Mouse (Mus musculus): Measurements from ENCODE around the gene Slc26a3. TPM values are rescaled to one million over a fixed set of nuclear protein-coding genes. Genes with fewer than 3 reads are reported as not detected.
A peak's percentile ranks its signal among the peaks of the same experiment; 100 is the strongest.

Slc26a3 gene
- total RNA-seq (2021) (1 to 10 TPM; 1.2 to 1.6 TPM), polyA plus RNA-seq (2012; rRNA removed) (1.3 and 2.8 TPM in 2 replicates)
- long read RNA-seq: 0 reads

- DNase-seq: no peak
- 86% methylated on average over 3 of the region's 3 CpGs for WGBS
- Histone ChIP-seq H3K27ac (no peak within 1 kb of the TSS), H3K9ac (ENCODE audit: low read depth, low read length) (no peak within 1 kb of the TSS), H3K27me3 (ENCODE audit: control insufficient read depth, insufficient read depth, low read length) (no peaks in the 10 kb centered on the region), H3K79me2 (replicated peaks; ENCODE audit: control insufficient read depth, insufficient read depth, low read length) (no peaks in the 10 kb centered on the region), H3K4me3 (no peak within 1 kb of the TSS), H3K36me3 (ENCODE audit: control insufficient read depth, insufficient read depth, low read length) (no peaks in the 10 kb centered on the region), H3K4me1 (ENCODE audit: control insufficient read depth, insufficient read depth, low read length) (no peaks in the 10 kb centered on the region)
- TF ChIP-seq POLR2A (IDR thresholded peaks at IDR 0.05; ENCODE audit: insufficient read depth, low read depth, low read length) (no peak), EP300 (IDR thresholded peaks at IDR 0.05; ENCODE audit: insufficient read depth, low read depth, low read length) (no peak), CTCF (IDR thresholded peaks at IDR 0.05) (no peak)
- intact Hi-C loops (cut with DNase I): no loop called here
Observed at GRCm38 (mm10) chr12:31390571-31390970, at the start of gene Slc26a3. Slc26a3 (plus strand) TSS chr12:31390871.

DNA sequence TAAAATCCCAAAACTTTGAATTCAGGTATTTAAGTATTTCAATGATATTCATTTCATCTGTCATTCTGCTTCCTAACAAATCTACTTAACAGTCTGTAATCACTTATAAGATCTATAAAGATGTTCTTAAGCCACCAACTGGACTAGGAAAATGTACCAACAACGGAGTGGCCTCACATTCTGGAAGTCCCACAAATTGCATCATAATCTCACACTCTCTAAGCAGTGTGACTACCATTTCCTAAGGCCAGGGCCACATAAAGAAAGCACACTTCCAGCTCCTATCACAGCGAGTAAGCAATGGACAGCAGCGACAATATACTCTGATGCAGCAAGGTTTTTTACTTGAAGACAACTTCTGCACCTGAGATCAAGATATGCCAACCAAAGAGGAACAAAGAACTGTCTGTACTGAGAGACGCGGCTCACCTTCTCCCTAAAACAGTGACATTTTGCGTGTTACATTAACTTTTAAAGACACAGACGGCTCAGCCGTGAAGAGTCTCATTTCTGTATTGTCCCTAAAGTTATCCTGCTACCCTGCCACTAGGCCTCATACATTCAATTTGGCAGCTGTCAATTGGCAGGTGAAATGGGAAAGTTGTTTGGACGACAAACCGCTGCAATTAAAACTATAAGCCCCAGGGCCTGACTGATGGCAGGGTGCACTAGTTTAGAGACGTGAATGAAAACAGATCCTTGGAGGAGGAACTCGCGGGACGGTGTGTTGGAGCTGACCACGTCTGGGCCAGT lies 40.3 kb upstream of the Slc26a3 start:
- H3K79me2 ChIP-seq (replicated peaks; ENCODE audit: control insufficient read depth, insufficient read depth, low read length): peaks cover 4% of the 10 kb centered on the region
- WGBS: 12% methylated on average over 15 of the region's 15 CpGs
- intact Hi-C loops (cut with DNase I): loop anchor here (10.0 kb wide), 1 partner anchor 436 kb away; the partner anchor contains the start of genes Acp1 and Sh3yl1
- no peak for DNase-seq
- no peaks in the 10 kb centered on the region for H3K27me3 ChIP-seq (ENCODE audit: control insufficient read depth, insufficient read depth, low read length)
- peaks cover 2% of the 10 kb centered on the region for H3K4me1 ChIP-seq (ENCODE audit: control insufficient read depth, insufficient read depth, low read length)
- H3K27ac ChIP-seq: peak overlapping the region; percentile 90
- TF ChIP-seq EP300 (IDR thresholded peaks at IDR 0.05; ENCODE audit: insufficient read depth, low read depth, low read length) (no peak), CTCF (IDR thresholded peaks at IDR 0.05) (no peak), POLR2A (IDR thresholded peaks at IDR 0.05; ENCODE audit: insufficient read depth, low read depth, low read length) (no peak)
- H3K9ac ChIP-seq (ENCODE audit: low read depth, low read length): peak overlapping the region; percentile 94
- peaks cover 19% of the 10 kb centered on the region for H3K36me3 ChIP-seq (ENCODE audit: control insufficient read depth, insufficient read depth, low read length)
- peak overlapping the region; percentile 100 for H3K4me3 ChIP-seq

GRCm38 (mm10) chr12:31350944-31351928 lies 39.4 kb upstream of the Slc26a3 start, which contains the start of gene Dld:
Dld (minus strand) TSS chr12:31351453.
- intact Hi-C loops (cut with DNase I): loop anchor here (10.0 kb wide), 1 partner anchor 436 kb away; the partner anchor contains the start of genes Acp1 and Sh3yl1
- 5% methylated on average over 66 of the region's 66 CpGs for WGBS
- peak; percentile 97 for DNase-seq

DNA sequence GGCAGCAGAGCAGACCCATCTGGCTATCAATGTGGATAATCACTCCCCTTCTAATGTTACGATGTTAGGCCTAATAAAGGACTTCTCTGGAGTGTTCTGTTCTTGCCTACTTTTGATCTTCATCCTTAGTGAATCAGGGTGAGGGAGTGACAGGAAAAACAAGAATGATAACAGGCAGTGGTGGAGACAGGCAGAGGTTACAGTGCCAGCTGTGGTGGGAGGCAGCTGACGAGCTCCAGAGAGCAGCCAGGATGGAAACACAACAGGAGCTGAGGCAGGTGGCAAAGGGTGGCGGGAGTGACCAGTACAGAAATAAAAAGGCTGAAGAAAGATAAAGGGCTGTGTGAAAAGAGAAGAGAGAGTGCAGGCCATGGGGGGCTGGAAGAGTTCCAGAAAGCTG lies 24.2 kb upstream of the Slc26a3 start:
- no peak overlapping the region for H3K27ac ChIP-seq
- H3K4me3 ChIP-seq: no peak overlapping the region
- TF ChIP-seq EP300 (IDR thresholded peaks at IDR 0.05; ENCODE audit: insufficient read depth, low read depth, low read length) (no peak), CTCF (IDR thresholded peaks at IDR 0.05) (no peak), POLR2A (IDR thresholded peaks at IDR 0.05; ENCODE audit: insufficient read depth, low read depth, low read length) (no peak)
- DNase-seq: no peak
- intact Hi-C loops (cut with DNase I): no loop called here
- no peak overlapping the region for H3K9ac ChIP-seq (ENCODE audit: low read depth, low read length)
- H3K27me3 ChIP-seq (ENCODE audit: control insufficient read depth, insufficient read depth, low read length): no peaks in the 10 kb centered on the region
- no peaks in the 10 kb centered on the region for H3K36me3 ChIP-seq (ENCODE audit: control insufficient read depth, insufficient read depth, low read length)
- 49% methylated on average over 3 of the region's 3 CpGs for WGBS
- H3K79me2 ChIP-seq (replicated peaks; ENCODE audit: control insufficient read depth, insufficient read depth, low read length): no peaks in the 10 kb centered on the region
- no peaks in the 10 kb centered on the region for H3K4me1 ChIP-seq (ENCODE audit: control insufficient read depth, insufficient read depth, low read length)

More at GRCm38 (mm10) chr12:31350944-31351928, 39.4 kb upstream of the Slc26a3 start, which contains the start of gene Dld:
- TF ChIP-seq EP300 (IDR thresholded peaks at IDR 0.05; ENCODE audit: insufficient read depth, low read depth, low read length): no peak
- TF ChIP-seq CTCF (IDR thresholded peaks at IDR 0.05): 0 out of 2 replicates have a peak, but pooled peaks have one; percentile 8
- peak; percentile 96 for TF ChIP-seq POLR2A (IDR thresholded peaks at IDR 0.05; ENCODE audit: insufficient read depth, low read depth, low read length)
- peaks cover 16% of the 10 kb centered on the region for H3K36me3 ChIP-seq (ENCODE audit: control insufficient read depth, insufficient read depth, low read length)
- H3K27me3 ChIP-seq (ENCODE audit: control insufficient read depth, insufficient read depth, low read length): no peaks in the 10 kb centered on the region
- peaks cover 4% of the 10 kb centered on the region for H3K79me2 ChIP-seq (replicated peaks; ENCODE audit: control insufficient read depth, insufficient read depth, low read length)
- H3K4me3 ChIP-seq: peak within 1 kb of the TSS; percentile 100
- peak within 1 kb of the TSS; percentile 94 for H3K9ac ChIP-seq (ENCODE audit: low read depth, low read length)
- H3K27ac ChIP-seq: peak within 1 kb of the TSS; percentile 90
- peaks cover 2% of the 10 kb centered on the region for H3K4me1 ChIP-seq (ENCODE audit: control insufficient read depth, insufficient read depth, low read length)

GRCm38 (mm10) chr12:31367721-31368120 lies 22.9 kb upstream of the Slc26a3 start:
- DNase-seq: no peak
- H3K27me3 ChIP-seq (ENCODE audit: control insufficient read depth, insufficient read depth, low read length): no peaks in the 10 kb centered on the region
- TF ChIP-seq EP300 (IDR thresholded peaks at IDR 0.05; ENCODE audit: insufficient read depth, low read depth, low read length) (no peak), POLR2A (IDR thresholded peaks at IDR 0.05; ENCODE audit: insufficient read depth, low read depth, low read length) (no peak), CTCF (IDR thresholded peaks at IDR 0.05) (no peak)
- no peaks in the 10 kb centered on the region for H3K4me1 ChIP-seq (ENCODE audit: control insufficient read depth, insufficient read depth, low read length)
- intact Hi-C loops (cut with DNase I): no loop called here
- no peaks in the 10 kb centered on the region for H3K79me2 ChIP-seq (replicated peaks; ENCODE audit: control insufficient read depth, insufficient read depth, low read length)
- H3K36me3 ChIP-seq (ENCODE audit: control insufficient read depth, insufficient read depth, low read length): no peaks in the 10 kb centered on the region
- no peak overlapping the region for H3K27ac ChIP-seq
- 73% methylated on average over 5 of the region's 5 CpGs for WGBS
- H3K4me3 ChIP-seq: no peak overlapping the region
- no peak overlapping the region for H3K9ac ChIP-seq (ENCODE audit: low read depth, low read length)
